Mouse (Mus musculus) left cerebral cortex, adult 9 months (tissue): ENCODE results near the gene Gm5624.
"Not testable (repeated sequence)": the region's sequence is repeated elsewhere in the genome, so short reads cannot be mapped to it uniquely, and the experiment has no call there.

ENCODE experiments used
- DNase-seq, 2 experiments: peaks; one replicate each; pipeline ENCODE4 v3.0.0; 2022; ENCODE audit warnings: low spot score in 2 of 2

Gm5624 gene

DNA sequence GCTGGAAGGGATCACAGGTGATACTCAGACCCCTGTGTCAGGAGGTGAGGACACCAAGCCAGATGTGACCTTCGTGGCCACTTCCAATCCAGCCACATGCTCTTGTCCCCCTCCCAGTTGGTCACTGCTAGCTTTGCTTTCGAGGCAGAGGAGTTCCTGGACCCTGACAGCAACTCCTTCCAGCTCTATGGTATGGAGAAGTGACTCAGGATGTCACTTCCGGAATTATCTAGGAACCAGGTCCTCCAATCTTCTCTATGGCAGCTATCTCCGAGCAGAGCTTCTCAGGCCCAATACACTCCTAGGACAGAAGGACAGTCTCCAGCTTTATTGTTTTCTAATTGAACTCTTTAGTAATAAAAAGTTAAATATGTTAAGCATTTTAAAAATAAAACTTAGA is at the start of gene Gm5624:
Gm5624 (minus strand) TSS at position 202 of the 400 bp plus-strand sequence.
- DNase-seq: not testable (repeated sequence)

DNA sequence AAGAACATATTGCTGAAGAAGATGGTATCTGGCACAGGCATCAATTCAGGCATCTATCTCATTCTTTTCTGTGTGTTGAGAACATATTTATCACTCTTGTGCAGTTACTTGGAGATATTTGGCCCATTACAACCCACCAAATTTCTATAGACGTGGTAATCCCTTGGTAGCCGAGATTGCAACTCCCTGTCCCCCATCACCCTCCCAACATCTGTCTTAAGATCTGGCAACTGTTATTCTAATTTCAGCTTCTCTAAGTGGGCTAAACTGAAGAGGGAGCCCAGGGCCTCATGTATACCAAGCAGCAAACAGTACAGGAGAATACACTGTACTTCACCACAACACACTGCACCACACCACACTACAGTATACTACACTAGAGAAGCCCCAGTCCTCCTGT is 36.0 kb downstream of the Gm5624 start:
- DNase-seq: not testable (repeated sequence)

DNA sequence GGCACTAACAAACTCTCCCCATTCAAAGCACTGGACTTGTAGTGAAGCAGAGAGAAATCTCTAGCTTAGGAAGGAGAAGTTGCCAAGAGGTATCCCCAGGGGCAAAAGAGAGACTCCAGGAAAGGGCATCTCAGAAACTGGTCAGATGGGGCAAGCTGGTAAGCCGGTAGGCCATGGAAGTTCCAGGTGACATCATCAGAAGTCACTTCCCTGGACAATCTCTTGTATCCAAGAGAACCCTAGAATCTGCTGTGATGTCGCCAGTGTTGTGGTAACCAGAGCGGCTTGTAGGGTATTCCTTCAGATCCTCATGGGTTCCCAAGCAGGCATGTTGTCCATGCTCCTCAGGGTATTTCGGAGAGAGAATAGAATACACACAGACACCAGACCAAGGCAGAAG is 44.9 kb downstream of the Gm5624 start, which contains the start of gene Gm8247:
Gm8247 (plus strand) TSS at position 301 of the 400 bp plus-strand sequence.
- not testable (repeated sequence) for DNase-seq

DNA sequence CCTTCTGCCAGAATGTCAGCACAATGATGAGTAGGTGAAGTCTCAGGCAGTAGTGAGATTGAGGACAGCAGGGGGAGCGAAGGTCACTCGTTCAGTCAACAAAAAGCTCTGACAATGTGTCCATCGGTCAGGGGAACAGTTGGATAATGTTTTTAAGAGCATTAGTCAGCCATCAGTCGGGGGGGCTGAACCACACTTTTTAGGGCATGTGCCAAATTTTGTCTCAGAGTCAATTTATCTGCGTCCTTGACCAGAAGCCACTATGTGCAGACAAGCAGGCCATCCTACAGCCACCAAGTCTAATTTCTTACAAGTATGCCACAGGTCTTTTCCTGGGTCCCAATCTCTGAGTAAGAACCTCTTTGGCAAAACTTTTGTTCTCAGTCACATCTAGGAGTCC is 79.8 kb downstream of the Gm5624 start:
- not testable (repeated sequence) for DNase-seq

DNA sequence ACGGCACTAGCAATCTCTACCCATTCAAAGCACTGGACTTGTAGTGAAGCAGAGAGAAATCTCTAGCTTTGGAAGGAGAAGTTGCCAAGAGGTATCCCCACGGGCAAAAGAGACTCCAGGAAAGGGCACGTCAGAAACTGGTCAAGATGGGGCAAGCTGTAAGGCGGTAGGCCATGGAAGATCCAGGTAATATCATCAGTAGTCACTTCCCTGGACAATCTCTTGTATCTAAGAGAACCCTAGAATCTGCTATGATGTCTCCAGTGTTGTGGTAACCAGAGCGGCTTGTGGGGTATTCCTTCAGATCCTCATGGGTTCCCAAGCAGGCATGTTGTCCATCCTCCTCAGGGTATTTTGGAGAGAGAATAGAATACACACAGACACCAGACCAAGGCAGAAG is 109.8 kb downstream of the Gm5624 start, which contains the start of gene Gm17093:
Gm17093 (plus strand) TSS at position 301 of the 400 bp plus-strand sequence.
- not testable (repeated sequence) for DNase-seq
